Mouse (Mus musculus) right cerebral cortex, postnatal 36 days (tissue): ENCODE results near the gene Fbrsl1.

Experiments used
- DNase-seq, 2 experiments: peaks; one replicate each; pipeline ENCODE4 v3.0.0; 2022; ENCODE audit warnings: low spot score in 2 of 2, mixed read lengths in 1 of 2

The Fbrsl1 gene

DNA sequence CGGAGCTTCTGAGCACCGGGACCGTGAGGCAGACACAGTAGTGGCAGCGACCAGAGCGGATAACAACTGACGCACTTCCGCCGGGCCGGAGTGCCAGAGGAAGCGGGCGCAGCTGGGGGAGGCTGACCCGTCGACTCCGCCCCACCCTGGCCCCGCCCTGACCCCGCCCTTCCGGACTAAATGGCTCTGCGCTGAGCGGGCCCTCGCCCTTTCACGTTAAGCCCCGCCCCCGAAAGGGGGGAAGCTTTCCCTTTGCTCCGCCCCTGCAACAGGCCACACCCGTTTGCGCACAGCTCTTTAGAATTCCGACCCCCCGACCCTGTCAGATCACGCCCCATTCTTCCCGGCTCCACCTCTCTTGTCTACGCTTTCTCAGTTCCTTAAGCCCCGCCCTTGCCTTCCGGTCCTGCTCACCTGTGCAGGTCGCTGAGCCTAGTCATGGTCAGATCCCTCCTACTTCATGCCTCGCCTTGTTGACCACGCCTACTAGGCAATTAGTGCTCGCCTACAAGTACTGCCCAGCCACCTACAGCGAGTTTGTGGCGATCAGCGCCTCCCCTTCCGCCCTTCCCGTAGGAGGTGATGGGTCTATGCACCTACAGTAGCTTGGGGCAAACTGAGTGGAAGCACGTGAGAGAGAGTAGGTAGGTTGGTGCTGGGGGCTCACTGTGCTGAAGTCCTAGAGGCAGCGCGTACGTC is at the start of gene Fbrsl1:
Gene Fbrsl1, minus strand, starts transcription at position 68 of the 699 bp plus-strand sequence.
- DNase-seq: peak; percentile 89 to 93

DNA sequence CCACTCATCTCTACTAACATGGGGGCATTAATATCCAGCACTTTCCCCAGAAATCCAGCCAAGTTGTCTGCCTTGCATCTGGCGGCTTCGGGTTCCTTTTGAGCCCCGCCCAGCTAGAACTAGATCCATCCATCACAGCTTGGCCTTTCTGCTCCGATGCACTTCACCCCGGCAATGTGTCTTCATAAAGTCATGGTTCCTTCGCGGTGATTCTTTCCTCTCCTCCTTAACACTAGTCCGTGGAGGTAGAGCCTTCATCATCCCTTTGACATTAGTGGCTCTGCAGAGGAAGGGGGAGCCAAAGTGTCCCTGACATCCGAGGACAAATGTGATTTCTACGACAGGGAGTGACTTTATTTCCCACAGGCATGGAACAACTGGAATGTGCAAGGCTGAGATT is 49.8 kb upstream of the Fbrsl1 start:
- no peak for DNase-seq

DNA sequence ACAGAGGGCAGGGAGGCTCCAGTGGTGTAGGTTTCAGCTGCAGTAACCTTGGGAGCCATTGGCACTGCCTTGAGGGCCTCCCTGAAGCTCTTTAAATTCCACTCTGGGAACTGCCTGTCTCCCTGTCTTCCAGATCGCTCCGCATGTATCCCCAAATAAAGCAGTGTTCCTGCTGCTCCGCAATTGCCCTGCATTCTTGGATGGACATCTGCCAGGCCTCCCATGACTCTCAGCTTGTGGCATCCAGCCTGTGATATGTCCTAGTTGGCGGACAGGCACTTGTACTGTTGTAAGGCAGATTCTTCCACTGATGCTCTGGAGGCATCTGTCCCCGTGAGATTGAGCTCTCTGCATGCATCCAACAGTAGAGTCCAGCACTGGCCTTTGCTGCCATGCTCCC is 49.3 kb upstream of the Fbrsl1 start:
- no peak for DNase-seq

DNA sequence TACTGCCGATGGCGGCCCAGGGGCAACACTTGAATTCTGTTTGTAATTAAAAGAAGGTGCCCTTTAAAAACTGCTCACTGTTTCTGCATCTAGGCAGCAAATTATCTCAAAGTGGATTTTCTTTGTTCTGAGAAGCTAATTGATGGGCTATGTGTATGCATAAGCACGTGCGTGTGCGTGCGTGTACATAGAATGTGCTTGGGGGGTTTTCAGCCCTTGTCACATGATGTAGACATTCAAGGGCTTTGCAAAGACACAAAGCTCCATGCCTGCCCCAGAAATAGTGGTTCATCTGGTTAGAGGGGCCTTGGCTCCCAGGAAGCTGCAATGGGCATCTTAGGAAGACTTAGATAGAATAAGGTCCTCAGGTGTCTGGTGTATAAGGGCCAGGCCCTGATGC is 46.7 kb upstream of the Fbrsl1 start:
- no peak for DNase-seq

DNA sequence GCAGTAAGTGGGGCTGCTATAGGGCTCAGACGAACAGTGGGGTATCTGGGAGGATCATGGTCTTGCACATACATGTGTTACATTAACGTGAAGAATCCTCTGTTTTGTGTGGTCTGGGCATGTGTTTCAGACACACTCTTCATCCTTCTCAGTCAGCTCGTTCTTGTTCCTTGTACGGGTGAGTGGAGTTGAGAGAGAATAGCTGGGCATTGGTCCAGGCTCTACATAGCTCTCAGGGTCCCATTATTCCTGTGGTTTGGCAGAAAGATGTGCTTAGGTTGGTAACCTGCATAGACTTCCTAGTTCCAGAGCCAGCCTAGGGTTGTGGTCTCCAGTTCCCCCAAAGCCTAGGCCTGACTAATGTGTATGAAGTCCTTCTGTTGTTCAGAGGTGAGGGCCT is 46.1 kb upstream of the Fbrsl1 start:
- DNase-seq: no peak

GRCm38 (mm10) chr5:110493785-110494184 is 45.5 kb upstream of the Fbrsl1 start:
- DNase-seq: peak; percentile 27 to 54

GRCm38 (mm10) chr5:110489639-110490038 is 41.3 kb upstream of the Fbrsl1 start:
- DNase-seq: no peak

DNA sequence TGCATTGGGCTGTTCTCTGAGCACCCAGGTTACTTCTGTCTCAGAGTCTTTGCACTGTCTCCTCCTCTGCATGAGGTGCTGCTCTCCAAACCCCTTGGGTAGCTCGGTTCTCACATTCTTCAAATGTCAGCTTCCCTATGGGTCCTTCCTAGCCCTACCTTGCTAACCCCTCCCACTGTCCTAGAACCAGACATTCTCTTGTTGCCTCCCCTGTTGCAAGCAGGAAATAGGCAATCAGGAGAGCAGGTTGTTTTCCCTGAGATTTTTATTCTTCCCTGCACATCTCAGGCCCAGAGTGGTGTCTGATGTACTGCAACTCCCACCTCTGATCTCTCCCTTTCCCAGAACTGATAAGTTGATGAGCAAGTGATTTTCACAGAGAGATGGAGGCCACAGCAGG is 39.6 kb upstream of the Fbrsl1 start:
- no peak for DNase-seq

DNA sequence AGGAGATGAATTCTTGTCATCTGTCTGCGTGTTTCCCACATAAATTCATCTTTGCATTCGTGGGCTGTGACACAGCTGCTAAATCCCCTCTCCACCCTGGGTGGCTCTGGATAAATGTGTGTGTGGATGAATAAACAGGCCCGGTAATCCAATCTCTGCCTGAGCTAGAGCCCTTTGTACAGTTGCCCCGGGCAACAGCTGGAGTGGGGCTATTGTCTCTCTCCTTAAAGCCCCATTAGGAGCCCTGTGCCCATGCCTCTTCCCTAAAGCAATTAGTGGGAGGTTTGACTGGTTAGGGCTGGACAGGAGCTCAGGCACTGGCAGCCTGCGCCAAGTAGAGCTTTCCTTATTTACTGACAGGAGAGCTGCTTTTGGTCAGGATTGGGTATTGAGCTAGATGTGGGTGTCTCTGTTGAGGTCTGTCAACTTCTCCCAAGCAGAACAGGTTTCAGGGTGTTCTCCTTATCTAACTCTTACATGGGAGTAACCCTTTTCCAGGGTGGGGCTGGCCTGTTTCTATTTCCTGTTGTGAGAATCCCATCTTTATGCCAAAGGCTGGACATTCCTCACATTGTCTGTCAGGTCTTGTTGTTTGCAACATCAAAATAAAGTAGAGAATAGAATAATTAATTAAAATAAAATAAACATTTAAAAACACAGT is 38.5 kb upstream of the Fbrsl1 start:
- DNase-seq: no peak

DNA sequence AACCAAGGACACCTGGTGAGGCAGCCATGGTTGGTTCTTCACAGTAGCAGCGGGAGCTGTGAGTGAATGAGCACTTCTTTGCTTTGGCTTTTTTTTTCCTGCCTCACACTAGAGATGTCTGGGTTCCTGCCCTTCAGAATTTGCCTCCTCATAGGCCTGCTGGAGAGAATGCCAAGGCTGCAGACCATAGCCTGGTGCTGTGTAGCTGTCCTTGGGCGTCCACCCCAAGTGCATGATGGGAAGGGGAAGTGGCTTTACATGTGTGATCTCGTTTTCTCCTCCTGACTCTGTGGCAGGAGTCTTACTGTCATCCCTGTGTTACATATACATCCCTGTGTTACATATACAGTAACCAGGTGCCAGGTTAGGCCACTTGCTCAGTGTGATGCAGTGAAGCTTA is 36.4 kb upstream of the Fbrsl1 start:
- DNase-seq: no peak

DNA sequence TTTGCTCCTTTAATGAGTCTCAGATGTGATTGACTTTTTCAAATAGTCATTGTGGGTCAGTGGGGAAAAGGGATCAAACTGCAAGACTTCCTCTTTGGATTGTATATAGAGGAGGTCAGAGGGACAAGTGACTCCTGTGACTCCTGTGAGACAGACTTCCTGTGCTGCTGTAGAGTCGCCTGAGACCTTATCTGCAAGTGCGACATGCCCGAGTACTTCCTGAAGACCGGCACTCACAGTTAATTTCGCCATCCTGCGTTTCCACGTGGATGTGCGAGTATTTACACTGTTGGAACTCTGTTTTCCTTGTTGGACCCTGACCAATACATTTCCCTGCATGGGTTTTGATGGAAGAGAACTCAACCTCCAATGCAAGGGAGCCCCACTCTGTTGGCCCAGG is 30.9 kb upstream of the Fbrsl1 start:
- DNase-seq: no peak

DNA sequence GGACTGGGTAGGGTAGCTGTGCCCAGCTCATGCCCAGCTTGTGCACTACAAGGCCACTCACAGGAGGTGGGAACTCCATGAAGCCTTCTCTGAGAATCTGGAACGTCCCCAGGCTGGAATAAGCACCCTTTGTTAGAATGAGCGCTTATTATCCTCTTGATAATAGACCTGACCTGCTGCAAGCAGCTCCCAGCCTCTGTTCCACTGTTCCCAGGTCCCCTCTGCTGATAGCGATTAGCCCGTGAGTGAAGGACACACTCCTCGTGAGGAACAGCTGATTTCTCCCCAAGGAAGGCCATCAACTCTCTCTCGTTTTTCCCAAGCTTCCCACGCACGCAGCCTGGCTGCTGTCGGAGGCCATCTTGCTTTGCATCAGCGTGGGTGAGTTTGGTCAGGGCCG is 25.9 kb upstream of the Fbrsl1 start:
- DNase-seq: no peak

DNA sequence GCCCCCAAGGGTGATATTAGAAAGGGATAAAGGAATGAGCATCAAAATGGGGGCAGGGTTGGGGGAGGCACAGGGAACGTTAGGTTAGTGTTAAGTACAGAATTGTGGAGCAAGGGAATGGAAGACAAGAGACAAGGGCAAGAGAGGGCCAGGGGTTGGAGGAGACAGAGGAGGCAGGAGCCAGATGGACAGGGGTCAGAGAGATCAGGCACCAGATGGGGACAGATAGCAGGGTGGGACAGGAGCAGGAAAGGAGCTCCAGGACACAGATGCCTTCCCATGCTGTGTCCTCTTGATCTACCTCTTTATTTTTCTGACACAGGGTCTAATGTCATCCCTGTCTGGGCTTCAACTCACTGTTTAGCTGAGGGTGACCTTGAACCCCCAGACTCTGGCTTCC is 24.5 kb upstream of the Fbrsl1 start:
- no peak for DNase-seq

GRCm38 (mm10) chr5:110471981-110472476 is 23.7 kb upstream of the Fbrsl1 start:
- no peak for DNase-seq

DNA sequence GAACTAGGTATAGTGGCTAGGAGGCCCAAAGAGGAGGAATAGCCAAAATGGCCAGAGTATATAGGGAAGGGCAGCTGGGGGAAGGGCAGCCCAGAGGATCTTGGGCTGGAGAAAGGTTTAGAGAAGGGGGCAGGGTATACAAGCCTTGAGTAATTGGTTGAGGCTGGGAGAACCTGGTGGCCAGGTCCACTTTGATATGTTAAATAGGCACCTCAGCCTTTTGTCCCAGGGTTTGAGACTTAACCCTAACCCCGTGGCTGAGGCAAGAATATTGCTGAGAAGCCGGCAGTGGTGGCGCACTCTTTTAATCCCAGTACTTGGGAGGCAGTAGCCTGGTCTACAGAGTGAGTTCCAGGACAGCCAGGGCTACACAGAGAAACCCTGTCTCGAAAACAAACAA is 23.0 kb upstream of the Fbrsl1 start:
- no peak for DNase-seq

DNA sequence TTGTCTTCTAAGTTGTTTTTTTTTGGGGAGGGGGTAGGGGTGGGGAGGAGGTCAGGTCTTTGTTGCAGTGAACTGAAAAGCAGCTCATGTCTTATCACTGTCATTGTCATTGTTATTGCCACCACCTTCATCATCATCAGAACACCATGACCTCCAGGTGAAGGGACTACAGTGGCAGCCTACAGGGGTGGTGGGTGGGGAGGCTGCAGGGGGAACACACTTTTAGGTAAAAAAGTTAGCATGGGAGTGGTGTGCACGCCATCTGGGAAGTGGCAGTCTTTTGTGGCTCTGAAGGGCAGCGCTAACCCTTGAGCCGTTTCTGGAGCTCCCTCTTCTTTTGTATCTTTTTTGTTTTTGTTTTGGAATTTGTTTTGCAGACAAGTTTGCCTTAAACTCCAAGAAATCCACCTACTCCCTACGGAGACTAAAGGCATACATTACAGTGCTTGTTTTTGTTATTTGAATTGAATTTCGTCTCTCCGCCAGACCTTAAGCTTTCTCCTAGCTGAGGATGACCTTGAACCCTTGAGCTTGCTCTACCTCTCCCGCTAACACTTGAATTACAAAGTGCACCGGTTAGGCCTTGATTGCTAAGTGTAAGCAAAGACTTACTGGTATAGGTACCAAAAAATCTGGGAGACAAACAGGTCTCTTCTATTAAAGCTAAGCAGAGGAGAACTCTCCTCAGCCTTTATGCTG is 21.1 kb upstream of the Fbrsl1 start:
- no peak for DNase-seq

- no peak for DNase-seq
Measured at GRCm38 (mm10) chr5:110468296-110468695, 20.0 kb upstream of the Fbrsl1 start.

DNA sequence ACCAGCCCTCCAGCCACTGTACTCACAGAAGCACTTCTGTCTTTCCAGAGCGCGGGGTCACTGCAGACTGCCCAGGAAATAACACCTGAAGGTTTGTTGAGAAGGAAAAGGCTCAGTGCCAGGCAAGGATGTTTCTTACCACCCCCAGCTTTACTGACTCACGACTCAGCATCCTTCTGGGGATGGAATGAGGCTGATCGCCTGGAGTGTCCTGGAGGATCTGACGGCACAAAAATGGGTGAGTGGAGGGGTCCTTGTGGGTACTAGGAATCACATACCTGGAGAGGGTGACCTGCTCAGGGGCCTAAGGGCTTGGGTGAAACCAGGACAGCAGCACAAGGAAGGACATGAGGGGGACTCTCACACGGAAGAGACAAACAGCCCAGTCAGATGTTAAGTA is 19.4 kb upstream of the Fbrsl1 start:
- DNase-seq: no peak

- DNase-seq: no peak
Measured at GRCm38 (mm10) chr5:110466531-110467424, 18.5 kb upstream of the Fbrsl1 start.

GRCm38 (mm10) chr5:110462646-110463045 is 14.3 kb upstream of the Fbrsl1 start:
- DNase-seq: no peak

DNA sequence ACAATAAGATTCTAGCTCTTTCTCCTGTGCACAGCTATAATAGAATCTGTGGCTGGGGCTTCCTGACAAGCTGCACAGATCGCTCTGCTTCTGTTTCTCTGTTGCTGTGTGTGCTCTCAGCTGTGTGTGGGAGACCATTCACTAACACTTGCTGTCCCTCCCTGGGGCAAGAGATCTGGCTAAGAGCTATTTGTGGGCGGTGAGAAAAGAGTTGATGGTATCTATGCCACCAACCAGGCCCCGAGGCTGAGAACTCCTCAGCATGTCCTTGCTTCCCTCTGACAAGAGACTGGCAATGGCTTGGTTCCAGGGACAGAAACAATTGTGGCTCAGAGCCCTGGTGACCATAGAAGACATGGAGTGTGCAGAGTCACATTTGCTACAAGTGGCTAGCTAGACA is 10.6 kb upstream of the Fbrsl1 start:
- peak; percentile 49 to 73 for DNase-seq

DNA sequence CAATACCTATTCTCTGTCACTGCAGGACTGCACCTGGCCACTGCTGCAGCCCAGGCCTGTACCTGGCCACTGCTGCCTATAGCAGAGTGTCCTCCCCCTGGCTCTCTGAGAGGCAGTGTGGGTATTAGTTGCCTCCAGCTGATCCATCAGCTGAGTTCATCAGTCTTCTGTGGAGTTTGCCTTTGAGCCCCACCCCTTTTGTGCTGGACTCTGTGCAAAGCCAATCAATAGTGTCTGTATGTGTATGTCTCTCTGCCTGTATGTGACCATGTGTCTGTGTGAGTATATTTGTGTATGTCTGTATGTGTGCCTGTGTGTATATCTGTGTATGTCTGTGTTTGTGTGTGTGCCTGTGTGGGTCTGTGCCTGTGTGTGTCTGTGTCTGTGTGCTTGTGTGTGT is 7.0 kb upstream of the Fbrsl1 start:
- DNase-seq: no peak
